Mouse (Mus musculus): Measurements from ENCODE around the gene Hcar2.

Gene Hcar2

DNA sequence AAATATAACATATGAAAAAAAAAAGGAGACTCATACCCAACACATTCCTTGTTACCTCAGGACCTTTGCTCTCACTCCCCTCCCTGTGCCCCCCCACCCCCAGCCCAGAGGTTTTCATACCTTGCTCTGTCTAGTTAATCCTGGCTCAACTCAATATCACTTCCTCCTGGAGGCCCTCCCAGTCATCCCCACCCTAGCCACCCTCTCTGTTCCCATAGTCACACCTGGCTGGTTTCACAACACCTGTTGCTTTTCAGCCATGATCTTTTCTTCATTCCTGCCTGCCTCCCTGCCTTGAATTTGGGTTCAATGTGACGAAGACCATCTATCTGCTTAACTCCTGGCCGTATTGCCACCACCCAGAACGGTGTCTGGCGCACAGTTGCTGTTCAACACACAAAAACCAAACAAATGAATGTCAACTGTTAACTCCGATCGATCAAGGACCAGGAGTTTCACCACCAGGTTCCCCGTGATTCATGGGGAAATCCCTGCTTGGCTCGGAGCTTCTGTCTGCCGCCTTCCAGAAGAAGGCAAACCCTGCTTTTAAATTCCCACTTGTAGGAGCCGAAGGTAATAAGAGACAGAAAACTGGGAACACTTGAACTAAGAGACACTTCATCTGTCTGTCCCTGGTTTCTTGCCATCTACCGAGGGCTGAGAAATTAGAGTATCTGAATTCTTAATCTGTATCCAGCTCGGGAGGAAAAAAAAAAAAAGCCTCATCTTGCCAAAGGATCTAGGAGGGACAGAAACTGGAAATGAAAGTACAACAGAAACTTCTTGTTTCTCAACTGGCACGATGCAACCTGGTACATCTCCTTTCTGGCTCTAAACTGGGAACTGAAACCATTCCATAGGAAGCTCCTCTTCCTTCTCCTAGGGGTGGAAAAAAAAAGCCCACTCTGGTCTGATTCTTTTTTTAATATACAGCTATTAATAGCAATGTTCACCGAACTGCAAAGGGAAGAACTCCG lies 2.6 kb downstream of the Hcar2 start:
- DNase-seq (ENCODE audit: low spot score in 2 of 2) = no peak

- DNase-seq (ENCODE audit: low spot score in 2 of 2) = no peak
These were observed 6.5 kb downstream of the Hcar2 start for GRCm38 (mm10) chr5:123858798-123859197.

DNA sequence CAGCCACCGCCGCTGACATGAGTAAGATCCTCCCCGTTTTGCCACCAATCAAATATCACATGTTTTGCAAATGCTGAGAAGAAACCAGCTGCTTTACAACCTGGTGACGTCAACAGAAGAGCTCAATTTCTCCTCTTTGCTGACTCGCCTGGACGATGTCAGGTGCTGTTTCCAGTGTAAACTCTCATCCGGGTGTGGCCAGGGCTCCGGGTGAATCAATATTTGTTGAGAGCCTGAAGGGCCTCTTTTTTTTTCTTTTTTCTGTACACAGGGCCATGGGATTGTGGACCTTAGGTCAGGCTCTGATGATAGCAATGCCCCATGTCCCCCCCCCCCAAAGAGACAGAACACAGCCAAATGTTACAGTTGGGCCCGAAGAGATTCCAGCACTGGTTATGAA lies 10.8 kb downstream of the Hcar2 start:
- peak in 1 of 2 experiments; percentile 62 for DNase-seq (ENCODE audit: low spot score in 2 of 2)

DNA sequence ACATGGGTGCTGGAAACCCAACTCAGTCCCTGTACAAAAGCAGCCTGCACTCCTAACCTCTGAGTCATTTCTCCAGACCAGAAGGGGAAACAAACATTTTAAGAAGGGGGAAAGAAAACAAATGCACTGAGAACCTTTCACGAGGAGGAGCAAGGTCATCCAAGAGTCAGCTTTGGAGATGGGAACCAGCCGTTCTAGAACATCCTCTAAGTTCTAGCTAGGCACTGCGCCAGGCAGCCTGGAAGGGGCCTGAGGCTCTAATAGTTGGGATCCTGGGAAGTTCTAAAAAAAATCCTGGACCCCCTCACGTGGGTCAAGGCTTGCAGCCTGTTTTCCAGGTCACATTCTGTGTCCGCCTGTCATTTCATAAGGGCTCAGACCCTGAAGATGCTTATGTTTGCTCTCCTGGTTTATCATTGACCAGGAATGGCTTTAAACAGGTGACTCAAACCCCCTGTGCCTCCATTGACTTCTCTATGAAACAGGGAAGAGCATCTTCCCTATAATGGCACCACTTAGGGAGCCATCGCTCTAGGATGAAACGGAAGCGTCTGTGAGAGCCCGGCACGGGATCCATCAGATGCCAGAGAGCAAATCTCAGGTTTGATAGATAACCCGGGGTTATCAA lies 11.3 kb downstream of the Hcar2 start:
- no peak for DNase-seq (ENCODE audit: low spot score in 2 of 2)

DNA sequence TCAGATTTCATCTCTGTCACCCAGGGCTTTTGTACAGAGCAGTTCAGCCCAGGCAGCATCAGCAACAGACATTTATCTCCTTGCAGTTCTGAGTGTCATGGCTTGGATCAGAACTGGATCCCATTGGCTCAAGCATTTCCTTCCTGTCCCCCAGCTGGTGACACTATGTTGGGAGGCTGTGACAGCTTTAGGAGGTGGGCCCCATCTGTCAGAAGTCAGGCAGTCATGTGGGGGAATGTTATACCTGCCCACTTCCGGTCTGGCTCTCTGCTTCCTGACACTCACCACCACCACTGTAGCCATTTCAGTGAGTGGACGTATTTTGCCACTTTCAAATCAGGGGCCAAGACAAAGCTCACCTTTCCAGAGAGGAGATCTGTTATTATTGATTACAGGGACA lies 13.9 kb downstream of the Hcar2 start:
- no peak for DNase-seq (ENCODE audit: low spot score in 2 of 2)

DNA sequence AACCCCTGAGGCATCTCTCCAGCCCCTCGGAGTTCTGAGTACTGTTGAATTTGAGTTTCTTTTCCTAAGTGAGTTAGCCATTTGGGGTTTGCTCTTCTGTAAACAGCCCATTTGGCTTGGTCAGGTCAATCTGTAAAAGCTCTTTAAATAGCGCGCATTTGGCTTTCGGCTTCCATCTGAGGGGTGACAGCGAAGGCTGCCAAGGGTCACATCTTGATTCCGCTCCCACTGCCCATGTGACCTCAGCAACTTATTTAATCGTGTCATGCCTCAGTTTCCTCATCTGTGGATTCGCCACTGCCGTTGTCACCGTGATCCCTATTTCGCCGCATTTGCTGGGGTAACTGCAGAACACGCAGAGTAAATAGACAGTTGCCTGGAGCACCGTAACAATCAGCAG lies 21.0 kb downstream of the Hcar2 start:
- DNase-seq (ENCODE audit: low spot score in 2 of 2) = no peak

GRCm38 (mm10) chr5:123843816-123844215 lies 21.5 kb downstream of the Hcar2 start:
- DNase-seq (ENCODE audit: low spot score in 2 of 2) = no peak

DNA sequence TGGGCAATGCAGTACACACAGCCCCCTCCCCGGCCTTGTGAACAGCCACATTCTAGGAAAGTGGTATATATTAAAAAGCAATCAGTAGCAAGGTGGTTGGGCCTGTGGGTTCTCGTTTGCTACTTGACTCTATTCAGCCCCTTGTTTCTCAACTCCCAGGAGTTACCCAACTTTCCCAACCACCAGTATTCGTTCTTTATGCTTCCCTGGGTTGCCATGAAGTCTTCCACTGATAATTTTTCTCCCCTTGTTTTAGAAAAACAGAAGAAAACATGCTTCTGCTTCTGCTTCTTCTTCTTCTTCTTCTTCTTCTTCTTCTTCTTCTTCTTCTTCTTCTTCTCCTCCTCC lies 22.4 kb downstream of the Hcar2 start:
- DNase-seq (ENCODE audit: low spot score in 2 of 2) = no peak

GRCm38 (mm10) chr5:123842221-123842934 lies 22.9 kb downstream of the Hcar2 start:
- no peak for DNase-seq (ENCODE audit: low spot score in 2 of 2)

DNA sequence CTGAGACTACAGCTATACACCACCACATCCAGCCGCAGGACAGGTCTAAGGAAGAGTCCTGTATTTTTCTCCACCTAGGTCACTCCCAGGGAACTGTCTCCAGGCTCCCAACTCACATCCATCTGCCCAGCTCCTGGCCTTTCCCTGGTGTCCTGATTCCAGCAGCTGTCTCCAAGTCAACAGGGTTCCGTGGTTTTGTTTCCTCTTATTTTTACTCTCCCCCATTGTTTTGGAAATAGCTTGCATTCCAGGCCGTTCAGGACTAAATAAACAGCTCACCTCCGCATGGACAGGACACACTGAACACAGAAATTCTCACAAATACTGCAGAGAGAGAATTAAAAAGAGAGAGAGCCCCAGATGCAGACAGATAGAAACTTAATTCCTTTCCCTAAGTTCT lies 27.9 kb downstream of the Hcar2 start:
- no peak for DNase-seq (ENCODE audit: low spot score in 2 of 2)

DNA sequence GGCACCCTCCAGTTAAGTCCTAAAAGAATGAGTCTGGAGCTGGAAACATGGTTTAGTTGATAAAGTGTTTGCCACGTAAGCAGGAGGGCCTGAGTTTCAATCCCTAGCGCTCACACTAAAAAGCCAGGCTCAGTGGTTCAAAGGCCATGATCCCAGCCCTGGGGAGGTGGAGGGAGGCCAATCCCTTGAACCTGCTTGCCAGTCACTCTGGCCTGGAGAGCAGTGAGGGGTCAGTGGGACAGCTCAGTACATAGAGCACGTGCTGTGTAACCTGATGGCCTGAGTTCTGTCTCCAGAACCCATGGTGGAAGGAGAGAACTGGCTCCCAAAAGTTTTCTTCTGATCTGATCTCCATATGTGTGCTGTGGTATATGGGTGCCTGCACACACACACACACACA lies 30.5 kb downstream of the Hcar2 start:
- no peak for DNase-seq (ENCODE audit: low spot score in 2 of 2)

GRCm38 (mm10) chr5:123832309-123832708 lies 33.0 kb downstream of the Hcar2 start:
- DNase-seq (ENCODE audit: low spot score in 2 of 2) = no peak

- DNase-seq (ENCODE audit: low spot score in 2 of 2) = peak; percentile 33 to 63
These were observed 37.6 kb downstream of the Hcar2 start for GRCm38 (mm10) chr5:123827659-123828091.

DNA sequence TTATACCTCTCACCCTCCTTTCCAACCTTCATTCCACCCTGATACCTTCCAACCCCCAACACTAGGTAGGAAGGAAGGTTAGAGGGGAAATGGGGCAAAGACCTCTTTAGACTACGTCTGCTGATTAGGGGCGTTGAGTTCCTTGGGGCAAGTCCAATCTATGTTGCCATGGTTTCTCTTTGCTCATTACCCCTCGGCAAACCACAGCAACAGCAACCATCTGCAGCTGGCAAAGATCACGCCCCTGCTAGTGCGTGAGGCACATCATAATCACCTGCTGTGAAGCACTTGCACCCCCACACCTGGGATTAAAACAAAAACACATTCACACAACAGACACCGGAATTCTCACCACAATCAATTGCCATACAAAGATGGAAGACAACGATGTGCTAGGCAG lies 42.6 kb downstream of the Hcar2 start:
- DNase-seq (ENCODE audit: low spot score in 2 of 2) = no peak

GRCm38 (mm10) chr5:123821264-123821571 lies 44.1 kb downstream of the Hcar2 start:
- no peak for DNase-seq (ENCODE audit: low spot score in 2 of 2)

GRCm38 (mm10) chr5:123820501-123821263 lies 44.6 kb downstream of the Hcar2 start:
- peak in 1 of 2 experiments; percentile 25 for DNase-seq (ENCODE audit: low spot score in 2 of 2)

DNA sequence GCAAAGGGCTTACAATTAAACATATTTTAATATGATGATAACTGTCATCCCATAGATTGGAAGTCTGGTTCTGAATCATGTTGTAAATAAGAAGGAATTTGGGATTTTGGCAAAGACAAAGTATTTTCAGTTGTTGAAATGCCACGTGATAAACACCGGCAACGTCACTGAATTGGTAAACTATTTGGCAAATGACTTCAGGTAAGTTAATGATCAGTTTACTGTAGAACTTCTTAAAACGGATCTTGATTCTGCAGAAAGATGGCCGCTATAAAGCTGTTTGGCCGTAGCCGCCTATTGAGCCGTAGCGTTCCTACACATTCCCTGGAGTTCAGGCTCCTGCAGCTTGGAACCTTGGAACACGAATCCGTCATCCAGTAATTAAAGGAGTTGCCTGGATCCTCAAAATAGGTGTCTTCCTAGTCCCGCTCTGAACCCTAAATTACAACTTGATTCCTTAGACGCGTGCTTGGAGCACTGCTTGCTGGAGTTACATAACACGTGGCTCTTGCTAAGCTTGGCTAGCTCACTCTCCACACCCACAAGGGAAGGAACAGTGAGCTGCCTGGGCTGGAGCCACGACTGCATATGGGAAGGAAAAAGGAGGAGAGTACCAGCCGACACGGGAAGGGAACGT lies 46.2 kb downstream of the Hcar2 start:
- no peak for DNase-seq (ENCODE audit: low spot score in 2 of 2)

DNA sequence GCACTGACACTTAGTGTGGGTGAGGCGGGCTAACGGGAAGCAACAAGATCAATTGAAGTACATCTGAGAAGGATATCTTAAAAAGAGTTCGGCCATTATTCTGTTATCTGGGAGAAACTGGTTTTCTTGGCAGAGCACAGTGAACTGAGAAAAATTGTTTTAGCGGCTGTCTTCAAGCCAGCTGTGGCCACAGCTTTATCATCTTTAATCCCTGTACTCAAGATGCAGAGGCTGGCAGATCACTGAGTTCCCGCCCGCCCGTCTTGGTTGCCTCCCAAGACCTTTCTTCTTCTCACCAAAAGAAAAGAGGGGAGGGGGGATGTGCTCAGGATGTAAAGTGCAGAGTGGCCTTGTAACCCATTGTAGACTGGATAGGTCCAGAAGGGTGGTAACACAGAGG lies 48.4 kb downstream of the Hcar2 start:
- no peak for DNase-seq (ENCODE audit: low spot score in 2 of 2)
